Mouse (Mus musculus) neural tube, embryonic 12.5 days (tissue): ENCODE measurements around the gene Gm49380. TPM values are rescaled to one million over a fixed set of nuclear protein-coding genes. Genes with fewer than 3 reads are reported as not detected.

ENCODE experiments used
- ATAC-seq: fragments of 200-750 bp; cut with Nextera tagmentation; 2 replicates; pipeline ENCODE4 v1.8.0; 2017; ENCODE audit warnings: low read depth, mild to moderate bottlenecking, moderate TSS enrichment, moderate library complexity; ENCODE audit not compliant: low FRiP score
- H3K27ac ChIP-seq: fragments of 300-500 bp; sonication (generic); 2 replicates; pipeline ENCODE4 v1.5.1; 2016
- H3K27me3 ChIP-seq: fragments of 300-500 bp; sonication (generic); replicated peaks from 2 replicates; pipeline ENCODE4 v1.6.1; 2016; ENCODE audit warnings: mild to moderate bottlenecking
- H3K36me3 ChIP-seq: fragments of 300-500 bp; sonication (generic); 2 replicates; pipeline ENCODE4 v1.6.1; 2016; ENCODE audit warnings: mild to moderate bottlenecking
- H3K4me1 ChIP-seq: fragments of 300-500 bp; sonication (generic); 2 replicates; pipeline ENCODE4 v1.6.1; 2016
- H3K4me2 ChIP-seq: fragments of 300-500 bp; sonication (generic); replicated peaks from 2 replicates; pipeline ENCODE4 v1.6.1; 2016; ENCODE audit warnings: mild to moderate bottlenecking
- H3K4me3 ChIP-seq: fragments of 300-500 bp; sonication (generic); 2 replicates; pipeline ENCODE4 v1.5.1; 2016
- H3K9ac ChIP-seq: fragments of 300-500 bp; sonication (generic); 2 replicates; pipeline ENCODE4 v1.6.1; 2016; ENCODE audit warnings: mild to moderate bottlenecking
- H3K9me3 ChIP-seq: fragments of 300-500 bp; sonication (generic); 2 replicates; pipeline ENCODE4 v1.6.1; 2016; ENCODE audit warnings: mild to moderate bottlenecking
- WGBS: fragments of 180-500 bp; shearing (Covaris S2); methylation state at CpG from one replicate; pipeline ENCODE4 v1.1.7; 2016; 5-methylcytosine and 5-hydroxymethylcytosine counted together
- polyA plus RNA-seq: library from polyadenylated mRNA; unstranded; fragments of >200 nt; fragmentation: Nextera tagmentation; extraction: Ambion mirVana; gene quantifications from 2 replicates; pipeline ENCODE4 v1.2.1, GENCODE M21; 2016

Gene Gm49380
- polyA plus RNA-seq, 1 experiment from 2014 or later = 0.51 TPM

- Histone ChIP-seq H3K9ac (no peak overlapping the region), H3K27me3 (no peaks in the 10 kb centered on the region), H3K4me1 (peaks cover 33% of the 10 kb centered on the region), H3K4me3 (no peak overlapping the region), H3K9me3 (no peaks in the 10 kb centered on the region), H3K4me2 (no peak overlapping the region), H3K27ac (no peak overlapping the region), H3K36me3 (peaks cover 13% of the 10 kb centered on the region; the same call in 1 of the 2 replicates)
- no peak for ATAC-seq
- 92% methylated on average over 7 of the region's 7 CpGs for WGBS
Observed at GRCm38 (mm10) chr9:44104881-44105280, 8.4 kb downstream of the Gm49380 start.

DNA sequence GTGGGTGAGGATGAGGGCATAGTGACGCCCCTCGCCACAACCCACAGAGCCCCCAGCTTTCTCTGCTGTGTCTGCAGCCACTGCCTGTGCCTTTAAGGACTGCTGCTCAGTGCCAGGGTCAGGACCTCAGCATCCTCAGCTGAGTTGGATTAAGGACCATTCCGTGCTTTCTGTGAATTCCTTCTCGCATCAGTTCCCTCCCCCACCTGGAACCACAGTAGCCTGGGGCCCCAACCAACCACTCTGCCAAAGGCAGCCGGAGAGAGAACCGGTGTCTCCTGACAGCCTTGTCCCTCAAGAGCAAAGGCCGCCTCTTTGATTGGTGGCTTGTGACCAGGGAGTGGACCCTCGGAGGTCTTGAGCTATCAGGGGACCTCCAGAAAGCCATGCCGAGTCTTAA is 11.8 kb downstream of the Gm49380 start, which contains the start of gene Mfrp:
Gene Mfrp, plus strand, starts transcription at position 240 of the 400 bp plus-strand sequence.
- Histone ChIP-seq H3K27me3 (no peaks in the 10 kb centered on the region), H3K4me2 (no peak within 1 kb of the TSS), H3K4me3 (no peak within 1 kb of the TSS), H3K27ac (no peak within 1 kb of the TSS), H3K9me3 (no peaks in the 10 kb centered on the region), H3K4me1 (peaks cover under 1% of the 10 kb centered on the region; the same call in 1 of the 2 replicates), H3K9ac (no peak within 1 kb of the TSS), H3K36me3 (peaks cover 13% of the 10 kb centered on the region; the same call in 1 of the 2 replicates)
- 73% methylated on average over 9 of the region's 9 CpGs for WGBS
- ATAC-seq = no peak

DNA sequence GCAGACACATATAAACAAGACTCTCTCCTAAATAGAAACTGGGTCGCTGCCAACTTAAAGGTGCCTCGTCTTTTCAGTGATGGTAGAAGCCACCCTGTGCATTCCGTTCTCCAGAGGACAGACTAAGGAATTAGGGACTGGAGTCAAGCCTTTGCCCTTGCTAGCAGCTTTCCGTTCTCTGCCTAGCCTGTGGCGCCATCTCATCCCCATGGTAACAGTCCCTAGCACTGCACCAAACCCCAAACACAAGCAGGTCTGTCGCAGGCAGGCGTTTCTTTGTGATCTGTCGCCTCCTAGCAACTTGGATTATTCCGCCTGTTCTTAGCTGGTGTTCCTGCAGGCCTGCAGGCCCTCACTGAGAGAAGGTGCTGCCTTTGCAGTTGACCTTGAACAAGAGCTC is 16.8 kb downstream of the Gm49380 start:
- 22% methylated on average over 9 of the region's 9 CpGs for WGBS
- H3K27ac ChIP-seq = no peak overlapping the region
- H3K36me3 ChIP-seq = peaks cover 3% of the 10 kb centered on the region; the same call in 1 of the 2 replicates
- peaks cover 5% of the 10 kb centered on the region; the same call in 1 of the 2 replicates for H3K4me1 ChIP-seq
- peak; percentile 56; the same call in 1 of the 2 replicates for ATAC-seq
- H3K4me2 ChIP-seq = no peak overlapping the region
- no peaks in the 10 kb centered on the region for H3K9me3 ChIP-seq
- H3K27me3 ChIP-seq = no peaks in the 10 kb centered on the region
- H3K9ac ChIP-seq = no peak overlapping the region
- no peak overlapping the region for H3K4me3 ChIP-seq

GRCm38 (mm10) chr9:44095781-44096180 is 17.5 kb downstream of the Gm49380 start:
- no peak overlapping the region for H3K9ac ChIP-seq
- H3K4me2 ChIP-seq = no peak overlapping the region
- no peaks in the 10 kb centered on the region for H3K27me3 ChIP-seq
- H3K4me3 ChIP-seq = no peak overlapping the region
- H3K36me3 ChIP-seq = peaks cover 9% of the 10 kb centered on the region; the same call in 1 of the 2 replicates
- no peak overlapping the region for H3K27ac ChIP-seq
- ATAC-seq = no peak
- H3K4me1 ChIP-seq = peaks cover 5% of the 10 kb centered on the region; the same call in 1 of the 2 replicates
- WGBS = 91% methylated on average over 9 of the region's 9 CpGs
- no peaks in the 10 kb centered on the region for H3K9me3 ChIP-seq

DNA sequence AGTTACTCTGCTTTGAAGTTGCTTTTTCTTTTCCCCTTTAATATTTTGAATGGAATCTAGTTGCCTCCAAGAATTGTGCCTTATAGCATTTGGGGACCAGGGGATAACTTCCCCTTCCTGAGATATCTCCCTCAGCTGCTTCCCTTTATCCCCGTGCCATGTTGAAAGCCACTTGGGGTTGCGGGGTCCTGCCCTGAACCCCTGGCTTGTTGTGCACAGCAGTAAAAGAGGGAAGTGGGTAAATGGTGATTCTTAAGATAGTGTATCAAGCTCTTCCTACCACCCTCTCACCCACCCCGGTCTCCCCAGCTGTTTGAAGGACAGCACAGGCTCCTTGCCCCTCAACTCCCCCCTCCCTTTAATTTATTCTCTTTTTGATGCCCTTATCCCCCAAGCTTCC is 18.6 kb downstream of the Gm49380 start:
- no peak for ATAC-seq
- WGBS = 95% methylated on average over 3 of the region's 3 CpGs
- no peak overlapping the region for H3K4me2 ChIP-seq
- peaks cover 9% of the 10 kb centered on the region; the same call in 1 of the 2 replicates for H3K36me3 ChIP-seq
- no peaks in the 10 kb centered on the region for H3K9me3 ChIP-seq
- H3K4me3 ChIP-seq = no peak overlapping the region
- H3K27me3 ChIP-seq = no peaks in the 10 kb centered on the region
- H3K9ac ChIP-seq = no peak overlapping the region
- no peak overlapping the region for H3K27ac ChIP-seq
- peaks cover 5% of the 10 kb centered on the region; the same call in 1 of the 2 replicates for H3K4me1 ChIP-seq

DNA sequence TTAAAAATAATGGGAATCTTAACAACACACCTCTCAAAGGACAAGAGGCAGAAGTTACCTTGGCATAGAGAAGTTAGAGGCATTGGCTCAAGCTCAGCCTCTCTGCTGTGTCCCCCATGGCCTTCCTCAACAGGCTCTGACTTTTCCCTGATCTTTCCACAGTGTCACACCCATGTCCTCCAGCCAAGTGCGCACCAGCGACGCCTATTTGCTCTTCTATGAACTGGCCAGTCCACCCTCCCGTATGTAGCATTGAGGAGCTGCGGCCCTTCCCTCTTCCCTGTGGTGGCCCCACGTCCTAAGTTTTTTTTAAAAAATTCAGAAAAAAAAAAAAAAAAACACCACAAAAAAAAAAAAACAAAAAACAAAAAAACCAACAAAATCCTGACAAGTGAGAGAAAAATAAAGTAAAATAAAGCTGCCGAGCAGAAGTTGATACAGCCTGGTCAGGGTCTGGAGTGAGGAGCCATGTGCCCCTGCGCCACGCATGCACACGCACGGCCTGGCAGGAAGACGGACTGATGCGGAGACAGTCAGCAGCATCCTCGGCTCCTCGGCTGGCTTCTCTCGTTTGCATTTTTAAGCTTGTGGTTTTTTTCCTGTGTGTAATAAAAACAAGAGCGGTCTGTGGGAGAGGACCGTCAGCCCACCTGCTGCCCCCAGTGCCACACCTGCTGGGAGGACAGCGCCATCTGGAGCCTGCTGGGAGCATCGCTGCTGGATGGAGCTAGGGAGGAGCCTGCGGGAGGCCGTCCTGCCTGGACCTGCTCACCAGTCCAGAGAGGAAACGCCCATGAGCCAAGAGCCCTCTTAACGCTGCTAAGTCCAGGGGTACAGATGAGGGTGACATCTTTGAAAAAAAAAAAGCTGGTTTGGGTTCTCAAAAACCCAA is 19.4 kb downstream of the Gm49380 start:
- peak; percentile 56; the same call in 1 of the 2 replicates for ATAC-seq
- Histone ChIP-seq H3K9ac (no peak overlapping the region), H3K4me2 (peak overlapping the region; percentile 47), H3K27me3 (no peaks in the 10 kb centered on the region), H3K36me3 (peaks cover 9% of the 10 kb centered on the region; the same call in 1 of the 2 replicates), H3K4me1 (peaks cover 5% of the 10 kb centered on the region; the same call in 1 of the 2 replicates), H3K4me3 (no peak overlapping the region), H3K9me3 (no peaks in the 10 kb centered on the region), H3K27ac (no peak overlapping the region)
- 32% methylated on average over 24 of the region's 24 CpGs for WGBS

DNA sequence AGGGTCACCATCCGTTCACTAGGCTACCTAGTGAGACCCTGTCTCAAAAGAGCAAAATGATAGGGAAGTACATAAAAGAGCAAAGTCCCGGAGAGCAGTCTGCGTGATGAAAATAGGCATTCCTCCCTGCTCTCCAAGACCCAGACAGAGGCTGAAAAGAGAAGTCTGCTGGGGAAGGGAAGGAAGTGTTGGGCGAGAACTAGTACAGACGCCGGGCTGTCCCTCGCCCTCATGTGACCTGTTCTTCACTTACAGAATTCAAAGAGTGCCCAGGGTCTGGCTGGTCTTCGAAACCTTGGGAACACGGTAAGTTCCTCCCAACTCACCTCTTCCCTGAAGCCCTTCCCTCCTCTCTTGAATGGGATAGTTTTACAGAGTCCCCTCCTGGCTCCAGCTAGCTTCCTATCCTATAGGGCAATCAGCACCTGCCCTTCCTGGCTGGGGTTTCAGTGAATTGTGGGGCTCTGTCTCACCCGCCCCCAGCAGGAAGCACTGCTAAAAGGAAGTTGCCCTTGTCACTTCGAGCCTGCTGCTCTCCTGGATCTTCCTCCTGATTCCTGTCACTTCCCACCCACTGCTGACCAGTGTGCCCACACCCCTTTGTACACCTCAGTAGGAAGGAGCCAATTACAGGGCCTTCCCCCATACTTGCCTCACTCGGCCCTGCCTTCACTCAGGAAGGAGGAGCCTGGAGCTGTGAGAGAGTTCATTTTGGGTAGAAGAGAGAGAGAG is 24.3 kb downstream of the Gm49380 start:
- Histone ChIP-seq H3K9ac (no peak overlapping the region), H3K36me3 (peaks cover 9% of the 10 kb centered on the region; the same call in 1 of the 2 replicates), H3K9me3 (no peaks in the 10 kb centered on the region), H3K27me3 (peaks cover 35% of the 10 kb centered on the region), H3K4me1 (peaks cover 23% of the 10 kb centered on the region), H3K4me2 (no peak overlapping the region), H3K27ac (no peak overlapping the region), H3K4me3 (no peak overlapping the region)
- ATAC-seq = no peak
- 64% methylated on average over 12 of the region's 12 CpGs for WGBS

GRCm38 (mm10) chr9:44087761-44088455 is 25.4 kb downstream of the Gm49380 start:
- Histone ChIP-seq H3K4me2 (no peak overlapping the region), H3K36me3 (peaks cover 9% of the 10 kb centered on the region; the same call in 1 of the 2 replicates), H3K27ac (no peak overlapping the region), H3K4me1 (peaks cover 27% of the 10 kb centered on the region), H3K9ac (no peak overlapping the region), H3K27me3 (peaks cover 47% of the 10 kb centered on the region), H3K4me3 (no peak overlapping the region), H3K9me3 (no peaks in the 10 kb centered on the region)
- no peak for ATAC-seq
- WGBS = 13% methylated on average over 15 of the region's 15 CpGs

DNA sequence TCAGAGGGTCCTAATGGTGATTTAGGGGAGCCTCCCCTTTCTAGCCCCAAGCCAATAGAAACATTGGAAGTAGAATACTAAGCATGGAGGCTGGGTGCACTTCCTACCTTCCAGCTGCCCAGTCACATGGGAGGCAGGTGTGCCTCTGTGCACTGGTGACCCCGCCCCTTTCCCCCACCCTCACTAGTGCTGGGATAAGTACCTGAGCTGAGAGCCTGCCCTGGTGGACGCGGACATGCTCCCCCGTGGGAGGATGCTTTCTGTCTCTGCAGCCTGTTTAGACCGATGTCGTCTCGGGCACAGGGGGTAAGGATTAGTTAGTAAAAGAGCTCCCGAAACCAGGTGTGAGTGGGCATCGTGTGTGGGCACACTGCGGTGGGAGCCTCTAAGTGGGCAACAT is 26.3 kb downstream of the Gm49380 start:
- 43% methylated on average over 10 of the region's 10 CpGs for WGBS

GRCm38 (mm10) chr9:44085741-44086665 is 27.3 kb downstream of the Gm49380 start:
- no peaks in the 10 kb centered on the region for H3K9me3 ChIP-seq
- peak overlapping the region; percentile 99 for H3K4me2 ChIP-seq
- H3K27me3 ChIP-seq = peaks cover 49% of the 10 kb centered on the region
- ATAC-seq = no peak
- no peak overlapping the region for H3K4me3 ChIP-seq
- peaks cover 27% of the 10 kb centered on the region for H3K4me1 ChIP-seq
- 0 out of 2 replicates have a peak, but pooled peaks cover under 1% of the 10 kb centered on the region for H3K36me3 ChIP-seq
- 68% methylated on average over 15 of the region's 15 CpGs for WGBS
- no peak overlapping the region for H3K27ac ChIP-seq
- H3K9ac ChIP-seq = 0 out of 2 replicates have a peak overlapping the region, but pooled peaks have one; percentile 67

More for the DNA sequence above, 26.3 kb downstream of the Gm49380 start:
- Histone ChIP-seq H3K4me2 (no peak overlapping the region), H3K9me3 (no peaks in the 10 kb centered on the region), H3K4me3 (no peak overlapping the region), H3K4me1 (peaks cover 27% of the 10 kb centered on the region), H3K27me3 (peaks cover 48% of the 10 kb centered on the region), H3K36me3 (peaks cover 6% of the 10 kb centered on the region; the same call in 1 of the 2 replicates), H3K27ac (no peak overlapping the region), H3K9ac (no peak overlapping the region)
- ATAC-seq = no peak

GRCm38 (mm10) chr9:44085276-44085675 is 28.0 kb downstream of the Gm49380 start:
- WGBS = 3% methylated on average over 10 of the region's 10 CpGs
- Histone ChIP-seq H3K27me3 (peaks cover 49% of the 10 kb centered on the region), H3K4me1 (peaks cover 27% of the 10 kb centered on the region), H3K36me3 (no peaks in the 10 kb centered on the region), H3K9me3 (no peaks in the 10 kb centered on the region), H3K9ac (peak overlapping the region; percentile 67), H3K4me2 (peak overlapping the region; percentile 99), H3K27ac (no peak overlapping the region), H3K4me3 (peak overlapping the region; percentile 61)
- no peak for ATAC-seq
